Mouse (Mus musculus): ENCODE measurements at regions not wholly inside any gene's neighbourhood (a gene's known extent, or its start where the extent isn't known, plus 50 kb on each side); places are given as distances from the start of the nearest gene placed in this dataset.

DNA sequence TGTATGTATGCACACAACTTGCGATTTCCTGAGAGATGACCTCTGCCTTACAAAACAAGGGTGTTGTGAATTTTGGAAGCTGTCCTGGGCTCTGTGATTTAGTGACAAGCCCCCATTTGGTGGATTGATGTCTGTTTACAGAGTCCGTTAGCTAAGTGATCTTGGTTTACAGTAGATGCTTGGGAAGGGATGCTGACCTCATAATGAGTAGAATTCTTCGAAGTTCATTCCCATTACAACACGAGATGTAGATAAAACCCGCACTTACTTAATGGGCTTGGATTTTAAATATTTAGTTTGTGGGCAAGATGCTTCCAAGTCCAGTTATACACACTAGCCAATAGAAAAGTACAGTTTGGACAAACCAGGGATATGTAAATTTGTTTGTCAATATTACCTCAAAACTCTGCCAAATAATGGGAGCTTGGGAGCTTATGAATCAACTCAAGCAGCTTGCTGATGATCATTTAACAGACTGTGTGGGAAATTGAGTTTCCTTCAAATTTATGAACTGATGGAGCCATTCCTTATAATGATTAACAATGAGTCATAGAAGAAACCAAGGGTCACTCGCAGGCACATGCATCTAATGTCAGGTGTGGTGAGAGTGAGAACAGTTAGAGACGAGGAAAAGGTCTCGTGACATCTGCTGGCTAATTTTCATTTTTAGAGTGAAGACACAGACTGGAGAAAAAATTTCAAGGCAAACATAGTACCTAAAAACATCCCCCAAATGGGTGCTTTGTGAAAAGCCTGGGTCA is 187.4 kb upstream of the Gm15217 start:
- TF ChIP-seq CTCF (IDR thresholded peaks at IDR 0.05; ENCODE audit: control insufficient read depth, insufficient read depth, insufficient replicate concordance, low read depth, low read length) (no peak), POLR2A (IDR thresholded peaks at IDR 0.05; ENCODE audit: control insufficient read depth, low read depth, low read length) (no peak)
